Mouse (Mus musculus): ENCODE data around the gene Mier2.

Mier2 gene

DNA sequence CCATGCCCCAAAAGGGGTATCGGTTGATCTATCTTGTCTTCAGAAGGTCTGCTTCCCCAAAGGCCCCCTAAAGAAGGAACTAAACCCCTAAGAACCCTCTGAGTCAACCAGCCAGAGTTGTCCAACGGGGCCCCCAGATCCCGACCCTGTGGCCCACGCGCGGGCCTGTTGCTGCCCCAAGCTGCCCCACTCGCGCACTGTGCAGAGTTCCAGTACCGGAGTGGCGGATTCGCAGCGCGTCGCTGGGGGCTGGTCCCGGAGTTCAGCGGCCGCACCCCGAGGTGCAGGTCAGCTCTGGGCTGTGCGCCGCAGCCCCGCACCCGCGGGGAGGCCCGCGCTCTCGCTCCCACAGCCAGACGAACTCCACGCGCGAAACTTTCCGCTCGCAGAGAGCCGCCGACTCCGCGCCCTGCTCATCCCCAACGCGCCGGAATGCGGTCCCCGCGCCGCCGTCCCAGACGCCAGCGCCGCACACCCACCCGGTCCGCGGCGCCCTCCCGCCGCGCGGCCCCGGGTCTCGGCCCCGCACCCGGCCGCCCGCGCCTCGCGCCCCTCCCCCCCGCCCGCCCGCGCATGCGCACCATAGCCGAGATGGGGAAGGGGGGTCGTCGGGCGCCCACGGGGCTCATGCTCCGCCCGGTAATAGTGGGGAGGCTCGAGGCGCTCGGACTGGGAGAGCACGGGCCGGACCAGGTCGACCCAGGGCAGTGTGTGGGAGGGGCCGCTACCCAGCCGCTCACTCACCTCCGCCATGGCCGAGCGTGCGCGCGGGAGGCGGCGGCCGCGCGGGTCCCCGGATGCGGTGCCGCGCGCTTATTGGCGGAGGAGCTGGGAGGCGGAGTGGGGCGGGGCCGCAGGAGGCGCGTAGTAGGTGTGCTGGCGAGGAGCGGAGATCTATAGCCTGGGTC is at the start of gene Mier2:
Gene Mier2, minus strand, starts transcription at position 870 of the 908 bp plus-strand sequence.
- DNase-seq (ENCODE audit: low read depth), result no peak

GRCm38 (mm10) chr10:79597936-79598230 is 42.9 kb upstream of the Mier2 start:
- DNase-seq (ENCODE audit: low read depth), result no peak

GRCm38 (mm10) chr10:79597051-79597935 is 42.3 kb upstream of the Mier2 start:
- no peak for DNase-seq (ENCODE audit: low read depth)

DNA sequence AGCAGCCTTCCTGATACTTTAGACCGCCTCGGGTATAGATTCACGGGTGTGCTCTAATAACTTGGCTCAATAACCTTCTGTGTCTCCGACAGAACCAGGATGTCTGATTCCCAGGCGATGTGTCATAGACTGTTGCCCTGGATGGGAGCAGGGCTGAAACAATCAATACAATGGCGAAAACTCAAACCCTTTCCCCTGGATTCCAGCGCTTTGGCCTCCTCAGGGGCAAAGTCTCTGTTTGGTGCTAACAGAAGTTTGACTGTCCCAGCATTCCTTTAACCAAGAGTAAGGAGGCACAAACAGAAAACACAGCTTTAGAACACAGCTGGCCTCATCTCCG is 40.6 kb upstream of the Mier2 start:
- no peak for DNase-seq (ENCODE audit: low read depth)

GRCm38 (mm10) chr10:79594872-79595589 is 40.0 kb upstream of the Mier2 start:
- DNase-seq (ENCODE audit: low read depth), result peak; percentile 70

GRCm38 (mm10) chr10:79594111-79594510 is 39.1 kb upstream of the Mier2 start:
- DNase-seq (ENCODE audit: low read depth), result no peak

DNA sequence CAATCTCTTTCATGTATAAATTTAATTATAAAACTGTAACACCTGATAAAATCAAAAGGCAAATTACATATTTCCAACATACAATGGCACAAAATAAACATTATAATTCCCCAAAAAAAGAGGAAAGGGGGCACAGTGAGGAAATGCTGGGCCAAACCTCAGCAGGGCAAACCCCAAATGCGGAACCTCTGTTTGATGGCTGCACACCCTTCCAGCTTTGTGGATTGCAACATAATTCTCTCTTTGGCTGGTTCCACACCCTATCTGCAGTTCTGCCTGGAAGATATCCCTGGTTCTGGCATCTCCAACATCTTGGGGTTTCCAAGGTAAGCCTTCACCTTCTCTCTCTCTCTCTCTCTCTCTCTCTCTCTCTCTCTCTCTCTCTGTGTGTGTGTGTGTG is 35.7 kb upstream of the Mier2 start:
- DNase-seq (ENCODE audit: low read depth), result no peak

- DNase-seq (ENCODE audit: low read depth), result no peak
Measured at GRCm38 (mm10) chr10:79587752-79588126, 32.7 kb upstream of the Mier2 start.

GRCm38 (mm10) chr10:79587061-79587751 is 32.2 kb upstream of the Mier2 start, which contains the start of gene Theg:
Gene Theg, minus strand, starts transcription at chr10:79587331.
- DNase-seq (ENCODE audit: low read depth), result no peak

- DNase-seq (ENCODE audit: low read depth), result no peak
Measured at GRCm38 (mm10) chr10:79586243-79586642, 31.2 kb upstream of the Mier2 start.

- DNase-seq (ENCODE audit: low read depth), result no peak
Measured at GRCm38 (mm10) chr10:79585723-79586122, 30.7 kb upstream of the Mier2 start.

DNA sequence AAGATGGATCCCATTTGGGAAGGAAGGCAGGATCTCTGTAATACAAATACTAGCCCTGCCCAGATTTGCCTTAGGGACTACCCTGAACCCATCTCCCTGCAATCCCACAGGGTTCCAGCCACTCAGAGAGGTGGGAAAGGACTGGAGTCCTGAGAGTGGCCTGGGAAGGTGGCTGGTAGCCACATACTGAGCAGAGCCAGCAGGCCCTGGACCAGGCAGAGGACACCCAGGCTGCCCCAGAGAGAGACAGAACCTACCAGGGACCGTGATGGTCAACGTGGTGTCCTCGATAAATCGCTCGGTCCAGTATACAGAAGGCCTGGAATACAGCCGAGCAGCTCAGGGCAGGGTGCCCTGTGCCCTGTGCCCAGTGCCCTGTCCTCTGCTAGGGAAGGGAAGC is 30.1 kb upstream of the Mier2 start:
- DNase-seq (ENCODE audit: low read depth), result no peak

GRCm38 (mm10) chr10:79584426-79584825 is 29.4 kb upstream of the Mier2 start:
- no peak for DNase-seq (ENCODE audit: low read depth)

GRCm38 (mm10) chr10:79584021-79584420 is 29.0 kb upstream of the Mier2 start:
- DNase-seq (ENCODE audit: low read depth), result no peak

GRCm38 (mm10) chr10:79581501-79581900 is 26.5 kb upstream of the Mier2 start:
- no peak for DNase-seq (ENCODE audit: low read depth)

DNA sequence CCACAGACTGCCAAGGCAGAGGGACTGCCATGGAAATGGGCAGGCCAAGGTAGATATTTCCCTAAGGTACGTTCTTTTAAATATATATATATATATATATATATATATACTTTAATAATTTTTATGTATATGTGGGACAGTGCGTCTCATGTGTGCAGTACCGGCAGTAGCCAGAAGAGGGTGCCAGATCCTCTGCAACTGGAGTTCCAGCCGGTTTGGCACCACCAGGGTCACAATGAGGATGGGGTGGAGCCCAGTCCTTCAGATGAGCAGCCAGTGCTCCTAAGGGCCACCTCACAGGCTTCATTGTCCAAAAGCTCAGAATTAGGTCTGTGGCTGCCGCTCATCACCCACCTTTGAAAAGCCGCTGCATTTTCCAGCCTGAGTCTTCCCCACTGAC is 25.8 kb upstream of the Mier2 start:
- DNase-seq (ENCODE audit: low read depth), result peak; percentile 40

GRCm38 (mm10) chr10:79580356-79580755 is 25.4 kb upstream of the Mier2 start:
- DNase-seq (ENCODE audit: low read depth), result no peak

GRCm38 (mm10) chr10:79579781-79580180 is 24.8 kb upstream of the Mier2 start:
- no peak for DNase-seq (ENCODE audit: low read depth)

GRCm38 (mm10) chr10:79578891-79579290 is 23.9 kb upstream of the Mier2 start:
- no peak for DNase-seq (ENCODE audit: low read depth)

GRCm38 (mm10) chr10:79578276-79578675 is 23.3 kb upstream of the Mier2 start:
- no peak for DNase-seq (ENCODE audit: low read depth)

GRCm38 (mm10) chr10:79577376-79577775 is 22.4 kb upstream of the Mier2 start:
- DNase-seq (ENCODE audit: low read depth), result no peak

DNA sequence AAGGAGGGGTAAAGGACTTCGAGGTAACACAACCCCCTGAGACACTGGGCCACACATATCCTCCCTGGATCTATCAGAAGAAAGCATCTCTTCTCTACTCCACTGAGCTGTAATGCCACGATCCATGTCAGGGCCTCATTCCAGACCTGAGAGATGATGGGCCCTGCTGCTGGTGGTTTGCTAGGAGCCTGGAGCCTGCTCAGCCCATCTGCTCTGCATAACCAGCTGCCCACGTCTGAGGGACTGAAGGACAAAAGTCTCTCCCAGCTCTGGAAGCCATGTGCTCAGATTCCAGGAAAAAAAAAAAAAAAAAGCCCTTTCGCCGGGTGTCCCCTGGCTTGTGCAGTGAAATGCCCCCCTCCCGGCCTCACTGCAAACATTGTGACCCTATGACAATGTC is 20.8 kb upstream of the Mier2 start:
- no peak for DNase-seq (ENCODE audit: low read depth)

All from 416B (cell line).